Mouse (Mus musculus) thymus, adult 2 months (tissue): ENCODE data around the gene Kpna3. TPM values are rescaled to one million over a fixed set of nuclear protein-coding genes. Genes with fewer than 3 reads are reported as not detected.
"Not testable (repeated sequence)": the region's sequence is repeated elsewhere in the genome, so short reads cannot be mapped to it uniquely, and the experiment has no call there.

ENCODE experiments used
- DNase-seq: peaks from one replicate; pipeline ENCODE4 v3.0.0; 2021
- H3K27ac ChIP-seq: fragments of 200-500 bp; 2 replicates; pipeline ENCODE4 v1.5.1; 2012; ENCODE audit warnings: low read length, control low read depth; ENCODE audit not compliant: control insufficient read depth, insufficient read depth
- H3K27me3 ChIP-seq: fragments of 200-500 bp; 2 replicates; pipeline ENCODE4 v1.6.1; 2012; ENCODE audit warnings: mild to moderate bottlenecking, low read length, moderate library complexity, mixed read lengths; ENCODE audit not compliant: control insufficient read depth, insufficient read depth
- H3K36me3 ChIP-seq: fragments of 200-500 bp; 2 replicates; pipeline ENCODE4 v1.6.1; 2012; ENCODE audit warnings: mild to moderate bottlenecking, low read length, moderate library complexity; ENCODE audit not compliant: control insufficient read depth, insufficient read depth
- H3K4me1 ChIP-seq: fragments of 200-500 bp; replicated peaks from 2 replicates; pipeline ENCODE4 v1.6.1; 2012; ENCODE audit warnings: low read length; ENCODE audit not compliant: control insufficient read depth, insufficient read depth
- H3K4me3 ChIP-seq: fragments of 200-500 bp; 2 replicates; pipeline ENCODE4 v1.5.1; 2012; ENCODE audit warnings: mild to moderate bottlenecking, low read length, control low read depth, moderate library complexity; ENCODE audit not compliant: control insufficient read depth, insufficient read depth
- CTCF ChIP-seq: fragments of 200-500 bp; IDR thresholded peaks from 2 replicates; pipeline ENCODE4 v1.5.1; 2012; ENCODE audit warnings: mild to moderate bottlenecking, control low read depth, low read length, moderate library complexity, borderline replicate concordance; ENCODE audit not compliant: control insufficient read depth, poor library complexity, insufficient read depth; ENCODE audit errors: extremely low read depth
- POLR2A ChIP-seq: fragments of 200-500 bp; IDR thresholded peaks from 2 replicates; pipeline ENCODE4 v1.6.1; 2012; ENCODE audit warnings: mild to moderate bottlenecking, low read length, control low read depth, moderate library complexity; ENCODE audit not compliant: control insufficient read depth, poor library complexity, insufficient read depth; ENCODE audit errors: extremely low read depth
- WGBS: fragments of 180-500 bp; shearing (Covaris S2); methylation state at CpG from one replicate; pipeline ENCODE4 v1.1.7; 2018; 5-methylcytosine and 5-hydroxymethylcytosine counted together
- polyA plus RNA-seq: library from polyadenylated mRNA; depleted of rRNA; stranded (reverse); fragments of >200 nt; gene quantifications from 2 replicates; pipeline ENCODE4 v1.2.3, GENCODE M21; 2012

Kpna3 gene
- polyA plus RNA-seq, 1 experiment, result 14.4 TPM

DNA sequence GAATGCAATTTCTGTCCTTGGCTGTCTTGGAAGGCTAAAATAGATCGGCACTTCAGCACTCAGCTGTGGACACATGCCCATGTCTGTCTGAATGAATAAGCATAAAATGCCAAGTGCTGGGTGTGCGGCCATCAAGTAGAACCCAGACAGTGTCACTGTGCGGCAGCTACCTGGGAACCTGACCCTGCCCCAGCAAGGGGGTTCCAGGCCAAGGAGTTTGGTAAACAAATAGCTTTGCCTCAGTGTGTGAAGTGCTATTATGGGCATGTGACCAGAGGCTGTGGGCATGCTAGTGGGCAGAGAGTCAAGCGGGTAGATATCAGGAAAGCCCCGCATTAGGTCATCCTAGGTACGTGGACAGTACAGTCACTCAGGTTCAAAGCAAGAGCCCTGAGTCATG, 8.1 kb upstream of the Kpna3 start:
- Histone ChIP-seq H3K4me3 (no peak overlapping the region), H3K4me1 (no peaks in the 10 kb centered on the region), H3K27me3 (no peaks in the 10 kb centered on the region), H3K27ac (no peak overlapping the region), H3K36me3 (no peaks in the 10 kb centered on the region)
- TF ChIP-seq CTCF (no peak), POLR2A (no peak)
- no peak for DNase-seq
- WGBS, result 92% methylated on average over 6 of the region's 6 CpGs

DNA sequence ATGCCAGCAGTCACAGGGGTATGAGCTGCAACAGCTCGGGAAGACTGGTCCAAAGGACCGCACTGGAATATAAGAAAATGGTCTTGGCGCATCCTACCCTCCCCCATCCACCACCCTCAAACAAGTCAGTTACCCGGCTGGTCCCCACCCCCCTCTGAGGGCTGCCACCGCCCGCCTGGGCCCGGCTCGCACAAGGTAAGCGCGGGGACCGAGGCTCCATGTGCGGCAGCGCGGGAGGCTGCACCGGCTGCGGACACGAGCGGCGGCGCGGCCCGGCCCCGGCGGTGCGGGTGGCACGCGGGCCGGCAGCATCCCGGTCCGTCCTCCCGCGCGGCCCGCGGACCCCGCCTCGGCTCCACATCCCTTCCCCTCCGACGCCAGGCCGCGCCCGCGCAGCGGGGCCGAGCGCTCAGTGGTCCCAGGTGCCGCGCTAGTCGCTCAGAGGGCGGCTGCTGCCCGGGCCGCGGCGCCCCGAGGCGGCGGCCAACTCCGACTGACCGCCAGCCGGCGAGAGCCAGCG, 473 bp downstream of the Kpna3 start:
- DNase-seq, result peak; percentile 59

DNA sequence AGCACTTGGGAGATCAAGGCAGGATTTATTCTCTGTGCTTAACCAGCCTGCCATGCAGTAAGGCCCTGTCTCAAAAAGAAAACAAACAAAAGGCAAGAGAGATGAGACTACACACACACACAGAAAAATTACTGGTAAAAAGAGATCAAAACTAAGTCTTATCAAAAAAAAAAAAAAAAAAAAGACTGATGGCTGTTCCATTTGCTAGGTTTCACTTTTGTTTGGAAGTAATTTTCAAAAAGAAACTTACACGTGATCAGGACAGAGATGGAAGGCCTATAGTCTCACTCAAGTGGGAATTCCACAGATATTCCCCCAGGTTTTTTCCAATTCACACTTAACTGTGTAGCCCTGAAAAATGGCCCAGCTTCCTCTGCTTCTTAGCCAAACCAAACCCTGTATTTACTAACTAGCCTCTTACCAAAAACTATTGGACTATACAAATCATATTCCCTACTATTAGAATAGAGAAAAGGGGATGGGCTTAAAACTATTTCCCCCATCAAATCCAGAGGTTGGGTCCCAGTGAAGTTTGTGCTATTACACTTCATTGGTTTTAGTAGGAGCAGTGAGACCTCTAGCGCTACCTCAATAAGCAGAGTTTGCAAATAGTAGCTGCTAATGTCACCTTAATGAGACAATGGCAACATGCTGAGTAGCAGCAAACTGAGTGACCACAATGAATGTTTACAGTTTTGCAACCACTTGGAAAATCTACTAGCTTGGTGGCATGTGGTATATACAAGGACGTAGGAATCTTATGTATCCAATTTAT, 1.3 kb downstream of the Kpna3 start:
- TF ChIP-seq POLR2A, result no peak
- TF ChIP-seq CTCF, result no peak
- no peak for DNase-seq
- 11% methylated on average over 3 of the region's 3 CpGs for WGBS
- no peak overlapping the region for H3K4me3 ChIP-seq
- no peaks in the 10 kb centered on the region for H3K27me3 ChIP-seq
- H3K36me3 ChIP-seq, result no peaks in the 10 kb centered on the region
- H3K4me1 ChIP-seq, result peaks cover 2% of the 10 kb centered on the region; the same call in 1 of the 2 replicates
- H3K27ac ChIP-seq, result no peak overlapping the region

More for the DNA sequence above, 473 bp downstream of the Kpna3 start:
- peaks cover 2% of the 10 kb centered on the region; the same call in 1 of the 2 replicates for H3K4me1 ChIP-seq
- H3K27me3 ChIP-seq, result no peaks in the 10 kb centered on the region
- TF ChIP-seq CTCF (no peak), POLR2A (no peak)
- peak overlapping the region; percentile 64 for H3K4me3 ChIP-seq
- H3K27ac ChIP-seq, result peak overlapping the region; percentile 8; the same call in 1 of the 2 replicates
- WGBS, result 2% methylated on average over 55 of the region's 62 CpGs
- no peaks in the 10 kb centered on the region for H3K36me3 ChIP-seq

DNA sequence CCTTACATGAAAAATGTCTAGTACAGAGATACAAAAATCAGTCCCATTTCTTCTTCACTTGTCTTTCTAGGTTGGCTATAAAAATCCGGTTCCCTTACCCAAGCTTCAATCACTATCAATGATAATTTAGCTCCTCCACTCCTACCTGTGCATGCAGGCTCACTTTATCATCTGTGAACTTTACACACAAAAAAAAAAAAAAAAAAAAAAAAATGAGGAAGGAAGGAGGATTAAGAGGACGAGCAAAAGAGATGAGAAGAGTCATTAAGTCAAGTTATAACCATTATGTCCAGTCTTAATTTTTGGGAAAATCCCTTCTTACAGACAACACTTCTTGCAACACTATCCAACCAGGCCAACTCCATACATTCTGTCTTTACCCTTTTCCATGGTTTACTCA, 2.8 kb downstream of the Kpna3 start:
- H3K27ac ChIP-seq, result no peak overlapping the region
- H3K36me3 ChIP-seq, result no peaks in the 10 kb centered on the region
- peaks cover 2% of the 10 kb centered on the region; the same call in 1 of the 2 replicates for H3K4me1 ChIP-seq
- no peak for DNase-seq
- no peak for TF ChIP-seq CTCF
- TF ChIP-seq POLR2A, result no peak
- H3K27me3 ChIP-seq, result no peaks in the 10 kb centered on the region
- WGBS, result 84% methylated on average over 2 of the region's 2 CpGs
- H3K4me3 ChIP-seq, result no peak overlapping the region

DNA sequence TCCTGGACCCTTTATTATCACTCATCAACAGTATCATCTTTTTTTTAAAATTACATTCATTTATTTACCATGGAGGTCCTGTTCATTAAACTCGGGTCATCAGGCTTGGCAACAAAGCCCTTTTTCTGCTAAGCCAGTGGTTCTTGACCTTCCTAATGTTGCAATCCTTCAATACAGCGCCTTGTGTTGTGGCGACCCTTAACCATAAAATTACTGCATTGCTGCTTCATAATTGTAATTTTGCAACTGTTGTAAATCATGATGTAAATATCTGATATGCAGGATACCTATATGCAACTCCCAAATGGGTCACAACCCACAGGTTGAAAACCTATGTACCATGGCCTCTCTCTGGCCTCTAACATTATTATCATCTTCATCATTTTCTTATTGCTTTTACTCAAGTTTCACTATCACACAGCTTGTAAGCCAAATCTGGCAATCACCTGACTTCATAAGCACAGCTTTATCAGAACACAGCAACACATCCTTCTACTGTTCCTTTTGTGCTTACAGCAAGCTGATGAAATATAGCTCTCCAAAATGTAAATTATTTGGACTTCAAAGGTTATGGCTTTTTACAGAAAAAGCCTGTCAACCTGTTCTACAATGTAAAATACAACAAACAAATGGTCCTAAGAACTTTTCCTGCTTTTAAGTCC, 11.4 kb downstream of the Kpna3 start:
- no peak overlapping the region for H3K27ac ChIP-seq
- DNase-seq, result no peak
- H3K27me3 ChIP-seq, result no peaks in the 10 kb centered on the region
- H3K36me3 ChIP-seq, result no peaks in the 10 kb centered on the region
- 83% methylated on average over 3 of the region's 3 CpGs for WGBS
- H3K4me3 ChIP-seq, result no peak overlapping the region
- TF ChIP-seq CTCF (no peak), POLR2A (no peak)
- peaks cover 5% of the 10 kb centered on the region; the same call in 1 of the 2 replicates for H3K4me1 ChIP-seq

DNA sequence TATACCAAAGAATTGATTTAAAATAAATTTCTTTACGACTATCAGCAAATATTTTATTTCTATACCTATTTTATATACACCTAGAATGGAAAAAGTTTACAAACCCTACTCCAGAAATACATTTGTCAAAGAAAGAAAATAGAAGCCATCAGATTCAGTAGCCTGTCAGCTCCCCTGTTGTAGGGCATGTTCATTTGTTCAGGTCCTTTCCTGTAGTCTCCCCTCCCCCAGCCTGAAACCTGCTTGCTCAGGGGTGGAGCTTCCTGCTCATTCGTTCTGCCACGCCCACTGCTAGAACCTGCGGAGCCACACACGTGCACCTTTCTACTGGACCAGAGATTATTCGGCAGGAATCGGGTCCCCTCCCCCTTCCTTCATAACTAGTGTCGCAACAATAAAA, 12.6 kb downstream of the Kpna3 start:
- H3K4me1 ChIP-seq, H3K27ac ChIP-seq, H3K4me3 ChIP-seq, H3K36me3 ChIP-seq, H3K27me3 ChIP-seq: not testable (repeated sequence)
- peak; percentile 25 for DNase-seq
- WGBS, result 19% methylated on average over 5 of the region's 8 CpGs
